Mouse (Mus musculus): ENCODE measurements around the gene Eif5a.

- TF ChIP-seq CTCF (IDR thresholded peaks at IDR 0.05; ENCODE audit: low read depth) (no peak), EP300 (IDR thresholded peaks at IDR 0.05; ENCODE audit: low read depth) (peak; percentile 28; the same call in 1 of the 2 replicates)
Measured at GRCm38 (mm10) chr11:69922012-69922756, 426 bp upstream of the Eif5a start.

All from heart, postnatal 0 days (tissue).